Mouse (Mus musculus) adrenal gland, adult 2 months (tissue): ENCODE measurements around the gene Gps1. TPM values are rescaled to one million over a fixed set of nuclear protein-coding genes. Genes with fewer than 3 reads are reported as not detected.
"Not testable (repeated sequence)": the region's sequence is repeated elsewhere in the genome, so short reads cannot be mapped to it uniquely, and the experiment has no call there.

Experiments
- DNase-seq: peaks from one replicate; pipeline ENCODE4 v3.0.0; 2021
- long read RNA-seq: library from polyadenylated mRNA; stranded (forward); transcript quantifications from one replicate; pipeline ENCODE4 v2.0.0, GENCODE M21; 2021
- polyA plus RNA-seq: library from polyadenylated mRNA; depleted of rRNA; stranded (reverse); fragments of >200 nt; gene quantifications from 2 replicates; pipeline ENCODE4 v1.2.3, GENCODE M21; 2012; rRNA removed
- total RNA-seq, 2 experiments: library from RNA; stranded (reverse); gene quantifications; 2 replicates each; pipeline ENCODE4 v1.2.3; 2021

Gene Gps1
- total RNA-seq, result 100 to 1,000 TPM; 113 to 141 TPM
- 161 and 178 TPM in 2 replicates for polyA plus RNA-seq
- long read RNA-seq, transcript Gps1-202 (14 exons, 1,827 nt), result major isoform, 135 of 238 reads
- long read RNA-seq, transcript Gps1-207 (14 exons, 2,000 nt), result minor isoform, 45 of 238 reads
- long read RNA-seq, transcript Gps1-208 (14 exons, 1,843 nt), result minor isoform, 11 of 238 reads
- long read RNA-seq, transcript Gps1-201 (13 exons, 1,925 nt), result minor isoform, 15 of 238 reads
- long read RNA-seq, partial matches to known transcripts, result 20 of 238 reads
- long read RNA-seq, other reads (novel, unspliced or antisense), result 12 of 238 reads

- DNase-seq, result peak; percentile 93
These were observed at the start of gene Gps1, which contains the start of gene Rfng for GRCm38 (mm10) chr11:120784064-120784791. TSS of gene Gps1 (plus strand) at chr11:120784272. TSS of gene Rfng (minus strand) at chr11:120784207.

- DNase-seq, result no peak
These were observed 47.6 kb upstream of the Gps1 start for GRCm38 (mm10) chr11:120736424-120736823.

- DNase-seq, result peak; percentile 75
These were observed 43.1 kb upstream of the Gps1 start for GRCm38 (mm10) chr11:120740981-120741380.

- no peak for DNase-seq
These were observed 39.9 kb upstream of the Gps1 start for GRCm38 (mm10) chr11:120744121-120744701.

- no peak for DNase-seq
These were observed 36.1 kb upstream of the Gps1 start for GRCm38 (mm10) chr11:120747974-120748373.

GRCm38 (mm10) chr11:120749430-120749829, 34.6 kb upstream of the Gps1 start:
- DNase-seq, result peak; percentile 46

- no peak for DNase-seq
These were observed 32.5 kb upstream of the Gps1 start for GRCm38 (mm10) chr11:120751606-120752005.

- no peak for DNase-seq
These were observed 23.8 kb upstream of the Gps1 start for GRCm38 (mm10) chr11:120760236-120760635.

GRCm38 (mm10) chr11:120761811-120762671, 22.0 kb upstream of the Gps1 start:
- DNase-seq, result no peak

GRCm38 (mm10) chr11:120762672-120763041, 21.4 kb upstream of the Gps1 start, which contains the start of gene Hmga1b:
TSS of gene Hmga1b (plus strand) at chr11:120762794.
- DNase-seq, result not testable (repeated sequence)

GRCm38 (mm10) chr11:120763121-120763999, 20.7 kb upstream of the Gps1 start:
- DNase-seq, result not testable (repeated sequence)

- not testable (repeated sequence) for DNase-seq
These were observed 17.0 kb upstream of the Gps1 start for GRCm38 (mm10) chr11:120767023-120767422.

GRCm38 (mm10) chr11:120768206-120768605, 15.9 kb upstream of the Gps1 start:
- no peak for DNase-seq

GRCm38 (mm10) chr11:120772749-120773148, 11.3 kb upstream of the Gps1 start:
- no peak for DNase-seq

GRCm38 (mm10) chr11:120773463-120774190, 10.4 kb upstream of the Gps1 start:
- peak; percentile 72 for DNase-seq

- DNase-seq, result peak; percentile 94
These were observed 8.2 kb upstream of the Gps1 start for GRCm38 (mm10) chr11:120775774-120776469.

- DNase-seq, result no peak
These were observed 6.9 kb upstream of the Gps1 start for GRCm38 (mm10) chr11:120777123-120777522.

- no peak for DNase-seq
These were observed 4.2 kb upstream of the Gps1 start for GRCm38 (mm10) chr11:120779876-120780275.

- DNase-seq, result not testable (repeated sequence)
These were observed 2.7 kb upstream of the Gps1 start for GRCm38 (mm10) chr11:120781361-120781760.
